Mouse (Mus musculus) heart, adult 2 months (tissue): ENCODE data around the gene Slc25a30.

ENCODE experiments used
- CTCF ChIP-seq: fragments of 200-600 bp; IDR thresholded peaks from 2 replicates; pipeline ENCODE4 v1.8.1; 2022; ENCODE audit warnings: antibody characterized with exemption, mild to moderate bottlenecking, moderate library complexity
- EP300 ChIP-seq: fragments of 200-500 bp; IDR thresholded peaks from 2 replicates; pipeline ENCODE4 v1.6.1; 2011; ENCODE audit warnings: low read depth, low read length, control low read depth; ENCODE audit not compliant: insufficient read depth
- POLR2A ChIP-seq: fragments of 200-500 bp; IDR thresholded peaks from 2 replicates; pipeline ENCODE4 v1.6.1; 2011; ENCODE audit warnings: mild to moderate bottlenecking, low read depth, low read length, control low read depth; ENCODE audit not compliant: insufficient read depth

DNA sequence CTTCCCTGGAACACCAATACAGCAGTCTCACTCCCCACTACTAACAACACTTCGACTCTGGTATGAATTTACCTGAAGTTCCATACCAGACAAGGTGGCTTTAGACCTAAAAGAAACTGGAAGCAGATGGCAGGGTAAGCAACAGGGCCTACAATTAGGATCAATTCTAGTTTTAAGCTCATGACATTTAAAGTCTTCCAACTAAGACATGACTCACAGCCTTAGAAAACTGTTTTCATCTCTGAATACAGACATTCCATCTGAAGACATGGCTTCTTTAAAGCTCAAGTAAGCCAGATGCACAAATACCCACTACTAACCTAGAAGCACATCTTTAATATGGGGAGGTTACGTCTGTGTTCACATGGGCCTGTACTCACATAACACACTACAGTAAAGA is 38.9 kb downstream of the Slc25a30 start:
- TF ChIP-seq POLR2A (no peak), CTCF (no peak), EP300 (no peak)
